ENCODE assay signal across 9 mouse cellular contexts in the genomic region with DNA sequence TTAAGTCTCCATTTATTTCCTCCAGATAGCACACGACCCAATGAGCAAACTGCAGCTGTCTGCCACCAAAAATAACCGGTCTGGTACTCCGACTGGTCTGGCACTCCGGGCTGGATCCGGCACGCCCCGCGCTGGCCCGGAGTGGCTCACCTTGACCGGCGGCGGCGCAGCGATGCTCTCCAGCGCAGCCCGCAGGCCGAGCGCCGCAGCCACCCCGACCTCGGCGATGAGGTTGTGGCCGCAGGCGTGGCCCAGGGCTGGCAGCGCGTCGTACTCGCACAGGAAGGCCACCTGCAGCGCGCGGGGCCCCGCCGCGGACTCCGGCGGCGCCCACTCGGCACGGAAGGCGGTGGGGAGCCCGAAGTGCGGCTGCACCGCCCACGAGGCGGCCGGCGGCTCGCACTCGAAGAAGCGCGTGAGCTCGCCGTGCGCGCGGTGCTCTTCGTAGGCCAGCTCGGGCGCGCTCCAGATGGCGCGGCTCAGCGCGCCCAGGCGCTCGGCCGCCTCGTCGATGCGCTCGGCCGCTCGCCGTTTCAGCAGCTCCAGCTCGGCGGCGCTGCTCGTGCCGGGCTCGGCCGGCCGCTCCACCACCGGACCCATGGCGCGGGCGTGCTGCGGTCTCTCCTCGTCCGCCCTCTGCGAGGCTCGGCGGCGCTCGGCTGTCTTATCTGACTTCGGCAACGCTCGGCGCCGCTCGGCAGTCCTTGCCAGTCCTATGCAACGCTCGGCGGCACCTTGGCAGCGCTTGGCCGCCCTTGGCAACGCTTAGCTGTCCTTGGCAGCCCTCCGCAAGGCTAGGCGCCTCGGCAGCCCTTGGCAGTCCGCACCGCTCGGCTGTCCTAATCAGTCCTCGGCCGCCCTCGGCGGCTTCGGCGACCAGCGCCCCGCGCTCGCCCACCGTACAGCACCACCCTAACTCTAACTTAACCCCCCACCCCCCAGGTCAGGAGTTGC. TPM values are rescaled to one million over a fixed set of nuclear protein-coding genes. Genes with fewer than 3 reads are reported as not detected.
DNase-seq lines count a peak whose midpoint lies in the region; ATAC-seq lines count a peak whose summit lies in the region.
"Had no signal": no experiment of that assay in that cellular context is flagged by ENCODE, and none has a peak within 500 bp of the region (broad histone marks: within the 10 kb centered on the region; RNA-seq: fewer than 3 reads in every experiment).

No protein-coding gene starts in this region.

- intact Hi-C loops in heart, postnatal 10 days (cut with DNase I): loop anchor here (1.0 kb wide), 1 partner anchor 58 kb away; no protein-coding TSS in a partner anchor

- H3K27ac ChIP-seq in forebrain, embryonic 14.5 days (ENCODE audit: low read depth, low read length): peak overlapping the region; percentile 92
- H3K27ac ChIP-seq in liver, embryonic 15.5 days (replicated peaks): 0 out of 2 replicates have a peak overlapping the region, but pooled peaks have one; percentile 33
- peak overlapping the region; percentile 91 for H3K27ac ChIP-seq in neural tube, embryonic 13.5 days (replicated peaks)

- peak overlapping the region; percentile 80 for H3K9ac ChIP-seq in forebrain, embryonic 14.5 days (ENCODE audit: low read length)
- H3K9ac ChIP-seq in liver, embryonic 15.5 days: peak overlapping the region; percentile 21; the same call in 1 of the 2 replicates
- H3K9ac ChIP-seq in neural tube, embryonic 13.5 days: peak overlapping the region; percentile 81

- no peaks in the 10 kb centered on the region for H3K27me3 ChIP-seq in forebrain, embryonic 14.5 days (replicated peaks; ENCODE audit: control insufficient read depth, insufficient read depth, low read length)
- H3K27me3 ChIP-seq in liver, embryonic 15.5 days: peaks cover 52% of the 10 kb centered on the region
- H3K27me3 ChIP-seq in neural tube, embryonic 13.5 days: peaks cover 18% of the 10 kb centered on the region

- WGBS in forebrain, embryonic 14.5 days: under 1% methylated on average over 99 of the region's 123 CpGs
- under 1% methylated on average over 123 of the region's 123 CpGs for WGBS in liver, embryonic 15.5 days (ENCODE audit: insufficient replicate concordance)
- under 1% methylated on average over 123 of the region's 123 CpGs for WGBS in neural tube, embryonic 13.5 days

- H3K4me3 ChIP-seq in forebrain, embryonic 14.5 days (ENCODE audit: low read depth, low read length): peak overlapping the region; percentile 61
- peak overlapping the region; percentile 56 for H3K4me3 ChIP-seq in liver, embryonic 15.5 days (replicated peaks)
- peak overlapping the region; percentile 69 for H3K4me3 ChIP-seq in neural tube, embryonic 13.5 days

- peak; percentile 95 to 98 for DNase-seq in cerebellum, adult 18-20 months
- peak; percentile 95 for DNase-seq in forebrain, embryonic 14.5 days (ENCODE audit: low spot score)
- peak; percentile 91 to 93 for DNase-seq in heart, postnatal 10 days
- peak; percentile 85 to 91 for DNase-seq in kidney, postnatal 4 days
- peak; percentile 52 for DNase-seq in telencephalon, adult 2 months (ENCODE audit: low read depth, low spot score)

- peak; percentile 79 for ATAC-seq in CD4-positive, CD25-positive, alpha-beta regulatory T cell, adult 4 months
- ATAC-seq in forebrain, embryonic 14.5 days: peak; percentile 96
- peak; percentile 83 for ATAC-seq in liver, embryonic 15.5 days (ENCODE audit: insufficient read depth)
- ATAC-seq in neural tube, embryonic 13.5 days (ENCODE audit: low read depth): peak; percentile 96

- no peaks in the 10 kb centered on the region for H3K4me1 ChIP-seq in forebrain, embryonic 14.5 days (ENCODE audit: control insufficient read depth, insufficient read depth, low read length)
- peaks cover 11% of the 10 kb centered on the region for H3K4me1 ChIP-seq in liver, embryonic 15.5 days (replicated peaks)
- peaks cover 10% of the 10 kb centered on the region for H3K4me1 ChIP-seq in neural tube, embryonic 13.5 days (replicated peaks)

- no peaks in the 10 kb centered on the region for H3K9me3 ChIP-seq in forebrain, embryonic 14.5 days (replicated peaks; ENCODE audit: control insufficient read depth, low read length)
- no peaks in the 10 kb centered on the region for H3K9me3 ChIP-seq in liver, embryonic 15.5 days (replicated peaks)
- H3K9me3 ChIP-seq in neural tube, embryonic 13.5 days: 0 out of 2 replicates have a peak, but pooled peaks cover 3% of the 10 kb centered on the region

- peaks cover 14% of the 10 kb centered on the region for H3K36me3 ChIP-seq in forebrain, embryonic 14.5 days (ENCODE audit: control insufficient read depth, insufficient read depth, low read length)
- H3K36me3 ChIP-seq in liver, embryonic 15.5 days (replicated peaks): no peaks in the 10 kb centered on the region
- 0 out of 2 replicates have a peak, but pooled peaks cover 6% of the 10 kb centered on the region for H3K36me3 ChIP-seq in neural tube, embryonic 13.5 days

- peak overlapping the region; percentile 71 for H3K4me2 ChIP-seq in forebrain, embryonic 14.5 days (ENCODE audit: low read length)
- peak overlapping the region; percentile 77 for H3K4me2 ChIP-seq in liver, embryonic 15.5 days
- H3K4me2 ChIP-seq in neural tube, embryonic 13.5 days: peak overlapping the region; percentile 82

RNA-seq across cellular contexts. Expression of gene Pm20d2, which starts 0.5 kb away (rescaled TPM):
- polyA plus RNA-seq in CD4-positive, CD25-positive, alpha-beta regulatory T cell, adult 4 months (2017; shearing (Covaris generic)): not detected
- 2.0 and 2.5 TPM in 2 replicates for polyA plus RNA-seq in forebrain, embryonic 14.5 days (2014; fragmentation: Nextera tagmentation; extraction: Ambion mirVana)
- total RNA-seq in heart, postnatal 10 days (2021): 10 to 100 TPM; 26.8 to 27.6 TPM
- polyA plus RNA-seq in liver, embryonic 15.5 days (2015; fragmentation: Nextera tagmentation; extraction: Ambion mirVana): 0.09 and 0.31 TPM in 2 replicates
- 1.3 and 1.4 TPM in 2 replicates for polyA plus RNA-seq in neural tube, embryonic 13.5 days (2015; fragmentation: Nextera tagmentation; extraction: Ambion mirVana)
- total RNA-seq: MEL had no signal

RNA-seq across cellular contexts. Expression of gene Srsf12, which starts 19.7 kb away (rescaled TPM):
- polyA plus RNA-seq in CD4-positive, CD25-positive, alpha-beta regulatory T cell, adult 4 months (2017; shearing (Covaris generic)): 1 to 10 TPM; 3.5 to 4.2 TPM
- polyA plus RNA-seq in forebrain, embryonic 14.5 days (2014; fragmentation: Nextera tagmentation; extraction: Ambion mirVana): 22.9 and 34.8 TPM in 2 replicates
- under 1 TPM in 1 of 2 experiments, not detected in 1; 0.22 TPM for total RNA-seq in heart, postnatal 10 days (2021)
- 0.07 and 0.13 TPM in 2 replicates for polyA plus RNA-seq in liver, embryonic 15.5 days (2015; fragmentation: Nextera tagmentation; extraction: Ambion mirVana)
- 41.8 and 44.0 TPM in 2 replicates for polyA plus RNA-seq in neural tube, embryonic 13.5 days (2015; fragmentation: Nextera tagmentation; extraction: Ambion mirVana)
- total RNA-seq: MEL had no signal

RNA-seq across cellular contexts. Expression of gene Gabrr1, which starts 56.7 kb away (rescaled TPM):
- polyA plus RNA-seq in CD4-positive, CD25-positive, alpha-beta regulatory T cell, adult 4 months (2017; shearing (Covaris generic)): not detected
- polyA plus RNA-seq in forebrain, embryonic 14.5 days (2014; fragmentation: Nextera tagmentation; extraction: Ambion mirVana): not detected in 2 replicates
- under 1 TPM; 0.41 to 0.50 TPM for total RNA-seq in heart, postnatal 10 days (2021)
- polyA plus RNA-seq in liver, embryonic 15.5 days (2015; fragmentation: Nextera tagmentation; extraction: Ambion mirVana): not detected in 2 replicates
- 0.18 and 0.25 TPM in 2 replicates for polyA plus RNA-seq in neural tube, embryonic 13.5 days (2015; fragmentation: Nextera tagmentation; extraction: Ambion mirVana)
- total RNA-seq: MEL had no signal

Comparison
In these comparisons a context has a peak if more than half of its experiments do, and no peak if none do; other contexts are left out.
1. Peak in every context shown above with its lines: DNase-seq, ATAC-seq, H3K4me3 ChIP-seq and H3K27ac ChIP-seq.
2. H3K27ac ChIP-seq: peak in every context shown above with its lines; median percentile 92 in forebrain, embryonic 14.5 days; 91 in neural tube, embryonic 13.5 days; 33 in liver, embryonic 15.5 days.
3. H3K9ac ChIP-seq: peak in every context shown above with its lines; median percentile 81 in neural tube, embryonic 13.5 days; 80 in forebrain, embryonic 14.5 days; 21 in liver, embryonic 15.5 days.